Mouse (Mus musculus) MEL (cell line): ENCODE results near the gene Mrps35.

Experiments used
- CTCF ChIP-seq, 3 experiments: IDR thresholded peaks in 2 of 3; conservative IDR thresholded peaks in 1 of 3; 2 replicates each; pipeline ENCODE4 v1.5.1; 2011 to 2012; ENCODE audit warnings: low read length in 3 of 3, low read depth in 2 of 3, mild to moderate bottlenecking in 2 of 3, improper control_type of control experiment in 1 of 3, inconsistent platforms in 1 of 3, mixed read lengths in 1 of 3, moderate library complexity in 1 of 3; ENCODE audit not compliant: control insufficient read depth in 1 of 3, insufficient read depth in 1 of 3, poor library complexity in 1 of 3, severe bottlenecking in 1 of 3
- EP300 ChIP-seq, 2 experiments: IDR thresholded peaks; 2 replicates each; pipeline ENCODE4 v1.6.1; 2011; ENCODE audit warnings: improper control_type of control experiment in 2 of 2, low read length in 2 of 2, low read depth in 1 of 2, mild to moderate bottlenecking in 1 of 2
- GATA1 ChIP-seq: IDR thresholded peaks from 2 replicates; pipeline ENCODE4 v1.6.1; 2011; ENCODE audit warnings: low read depth, low read length, improper control_type of control experiment
- NRF1 ChIP-seq: IDR thresholded peaks from 2 replicates; pipeline ENCODE4 v1.6.1; 2014; ENCODE audit warnings: low read depth, mild to moderate bottlenecking, inconsistent platforms, low read length, improper control_type of control experiment, moderate library complexity; ENCODE audit not compliant: poor library complexity, insufficient read depth, severe bottlenecking
- POLR2A ChIP-seq, 2 experiments: IDR thresholded peaks; 2 replicates each; pipeline ENCODE4 v1.6.1; 2011 to 2012; ENCODE audit warnings: low read length in 2 of 2, mild to moderate bottlenecking in 2 of 2, control low read depth in 1 of 2, improper control_type of control experiment in 1 of 2, low read depth in 1 of 2, moderate library complexity in 1 of 2; ENCODE audit not compliant: control insufficient read depth in 1 of 2, insufficient read depth in 1 of 2, poor library complexity in 1 of 2
- RCOR1 ChIP-seq: IDR thresholded peaks from 2 replicates; pipeline ENCODE4 v1.6.1; 2012; ENCODE audit warnings: low read depth, mild to moderate bottlenecking, inconsistent platforms, low read length, improper control_type of control experiment
- SMC3 ChIP-seq: IDR thresholded peaks from 2 replicates; pipeline ENCODE4 v1.6.1; 2011; ENCODE audit warnings: low read depth, low read length, improper control_type of control experiment
- TAL1 ChIP-seq: IDR thresholded peaks from 2 replicates; pipeline ENCODE4 v1.6.1; 2012; ENCODE audit warnings: mild to moderate bottlenecking, inconsistent platforms, low read length, moderate library complexity, mixed read lengths
- TBP ChIP-seq: IDR thresholded peaks from 2 replicates; pipeline ENCODE4 v1.8.0; 2011; ENCODE audit warnings: low read depth, low read length, improper control_type of control experiment
- TCF12 ChIP-seq: IDR thresholded peaks from 2 replicates; pipeline ENCODE4 v1.6.1; 2014; ENCODE audit warnings: low read depth, mild to moderate bottlenecking, inconsistent platforms, low read length, improper control_type of control experiment, moderate library complexity
- USF1 ChIP-seq: IDR thresholded peaks from 2 replicates; pipeline ENCODE4 v1.6.1; 2014; ENCODE audit warnings: low read depth, mild to moderate bottlenecking, inconsistent platforms, low read length, improper control_type of control experiment, moderate library complexity
- ZNF384 ChIP-seq: IDR thresholded peaks from 2 replicates; pipeline ENCODE4 v1.6.1; 2012; ENCODE audit warnings: low read depth, mild to moderate bottlenecking, inconsistent platforms, low read length, improper control_type of control experiment

DNA sequence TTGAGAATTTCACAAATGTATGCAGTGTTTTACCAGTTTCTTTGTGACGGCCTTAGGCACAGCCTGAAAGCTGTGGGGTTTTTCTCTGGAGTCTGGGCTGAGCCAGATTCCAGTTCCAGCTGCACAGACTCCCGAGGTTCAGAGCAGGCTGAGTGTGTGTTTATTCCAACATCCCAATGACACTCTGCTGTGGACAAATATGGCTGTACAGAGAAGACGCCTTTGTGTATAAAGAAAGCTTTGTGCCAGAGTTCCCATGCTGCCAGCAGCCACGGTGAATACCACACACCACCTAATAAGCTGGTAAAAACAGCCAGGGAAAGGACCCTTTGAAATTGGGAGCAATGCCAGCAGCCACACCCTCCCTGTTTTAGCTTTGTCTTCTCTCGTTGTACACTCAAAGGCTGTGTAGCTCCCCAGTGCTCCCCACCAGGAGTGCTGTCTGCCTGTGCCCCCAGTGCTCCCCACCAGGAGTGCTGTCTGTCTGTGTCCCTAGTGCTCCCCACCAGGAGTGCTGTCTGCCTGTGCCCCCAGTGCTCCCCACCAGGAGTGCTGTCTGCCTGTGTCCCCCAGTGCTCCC, 33.3 kb downstream of the Mrps35 start:
- TF ChIP-seq POLR2A (IDR thresholded peaks at IDR 0.05; ENCODE audit: control insufficient read depth in 1 of 2, insufficient read depth in 1 of 2, low read depth in 1 of 2, low read length in 2 of 2, poor library complexity in 1 of 2) (no peak), USF1 (no peak), CTCF (IDR thresholded peaks at IDR 0.05 in 2 of 3, conservative IDR thresholded peaks at IDR 0.05 in 1 of 3; ENCODE audit: control insufficient read depth in 1 of 3, insufficient read depth in 1 of 3, low read depth in 2 of 3, low read length in 3 of 3, poor library complexity in 1 of 3, severe bottlenecking in 1 of 3) (no peak), NRF1 (no peak), TAL1 (no peak), EP300 (IDR thresholded peaks at IDR 0.05; ENCODE audit: low read depth in 1 of 2, low read length in 2 of 2) (no peak), GATA1 (no peak), TBP (no peak), RCOR1 (no peak), SMC3 (no peak), ZNF384 (no peak), TCF12 (no peak)
